Mouse (Mus musculus) embryonic facial prominence, embryonic 10.5 days (tissue): ENCODE results near the gene Clvs2. TPM values are rescaled to one million over a fixed set of nuclear protein-coding genes. Genes with fewer than 3 reads are reported as not detected.
A peak's percentile ranks its signal among the peaks of the same experiment; 100 is the strongest.

Experiments used
- DNase-seq: peaks from one replicate; pipeline ENCODE4 v3.0.0-alpha.2; 2017; ENCODE audit warnings: low spot score
- H3K27ac ChIP-seq: fragments of 300-500 bp; sonication (generic); replicated peaks from 2 replicates; pipeline ENCODE4 v1.5.1; 2016; ENCODE audit warnings: mild to moderate bottlenecking
- H3K27me3 ChIP-seq: fragments of 300-500 bp; sonication (generic); replicated peaks from 2 replicates; pipeline ENCODE4 v1.6.1; 2016; ENCODE audit warnings: low read depth, mild to moderate bottlenecking; ENCODE audit not compliant: poor library complexity, severe bottlenecking
- H3K36me3 ChIP-seq: fragments of 300-500 bp; sonication (generic); replicated peaks from 2 replicates; pipeline ENCODE4 v1.6.1; 2016; ENCODE audit warnings: mild to moderate bottlenecking, moderate library complexity
- H3K4me1 ChIP-seq: fragments of 300-500 bp; sonication (generic); 2 replicates; pipeline ENCODE4 v1.6.1; 2016
- H3K4me3 ChIP-seq: fragments of 300-500 bp; sonication (generic); 2 replicates; pipeline ENCODE4 v1.5.1; 2016; ENCODE audit warnings: mild to moderate bottlenecking, moderate library complexity
- H3K9me3 ChIP-seq: fragments of 300-500 bp; sonication (generic); 2 replicates; pipeline ENCODE4 v1.6.1; 2016; ENCODE audit warnings: mild to moderate bottlenecking
- WGBS: fragments of 180-500 bp; shearing (Covaris S2); methylation state at CpG from one replicate; pipeline ENCODE4 v1.1.7; 2016; 5-methylcytosine and 5-hydroxymethylcytosine counted together
- polyA plus RNA-seq: library from polyadenylated mRNA; unstranded; fragments of >200 nt; fragmentation: Nextera tagmentation; extraction: Ambion mirVana; gene quantifications from 2 replicates; pipeline ENCODE4 v1.2.1, GENCODE M21; 2016

Clvs2 gene
- polyA plus RNA-seq = 0.31 and 0.46 TPM in 2 replicates

DNA sequence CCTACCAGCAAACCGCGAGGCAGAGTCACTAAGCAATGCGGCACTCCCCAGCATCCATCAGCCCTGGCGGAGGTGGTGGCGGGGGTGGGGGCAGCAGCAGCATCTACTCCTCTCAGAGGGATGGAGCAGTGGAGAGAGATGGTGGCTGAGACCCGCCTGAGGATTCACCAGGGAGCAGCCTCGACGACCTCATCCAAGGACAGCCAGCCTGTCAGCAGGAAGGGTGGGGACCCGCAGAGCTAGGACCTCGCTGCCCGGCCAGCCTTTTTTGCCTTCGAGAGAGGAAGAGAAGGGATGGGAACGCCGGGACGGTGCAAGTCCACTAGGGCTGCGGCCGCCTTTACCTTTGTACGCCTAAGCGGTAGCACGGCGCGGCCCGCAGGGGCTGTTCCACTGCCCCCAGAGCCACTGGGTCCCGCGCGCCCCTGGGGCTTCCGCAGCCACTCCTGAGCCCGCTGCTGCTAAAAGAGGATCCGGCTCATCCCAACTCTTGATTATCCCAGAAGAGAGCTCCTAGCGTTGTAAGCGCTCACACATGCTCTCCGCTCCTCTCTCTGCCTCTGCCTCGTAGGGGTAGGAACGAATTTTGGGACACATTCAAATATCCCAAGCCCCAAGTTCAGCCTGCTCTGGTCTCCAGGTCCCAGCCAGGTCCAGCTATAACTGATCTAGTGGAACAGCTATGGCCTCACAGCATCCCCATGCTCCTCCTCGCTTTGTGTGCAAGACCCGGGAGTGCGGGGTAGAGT, at the start of gene Clvs2:
Gene Clvs2 (minus strand): TSS at position 639 of the 749 bp plus-strand sequence.
- DNase-seq = peak; percentile 57
- H3K27me3 ChIP-seq = peaks cover 26% of the 10 kb centered on the region
- peak within 1 kb of the TSS; percentile 73 for H3K27ac ChIP-seq
- no peaks in the 10 kb centered on the region for H3K36me3 ChIP-seq
- peak within 1 kb of the TSS; percentile 62 for H3K4me3 ChIP-seq
- H3K4me1 ChIP-seq = peaks cover 9% of the 10 kb centered on the region; the same call in 1 of the 2 replicates
- 2% methylated on average over 37 of the region's 37 CpGs for WGBS
- H3K9me3 ChIP-seq = no peaks in the 10 kb centered on the region

DNA sequence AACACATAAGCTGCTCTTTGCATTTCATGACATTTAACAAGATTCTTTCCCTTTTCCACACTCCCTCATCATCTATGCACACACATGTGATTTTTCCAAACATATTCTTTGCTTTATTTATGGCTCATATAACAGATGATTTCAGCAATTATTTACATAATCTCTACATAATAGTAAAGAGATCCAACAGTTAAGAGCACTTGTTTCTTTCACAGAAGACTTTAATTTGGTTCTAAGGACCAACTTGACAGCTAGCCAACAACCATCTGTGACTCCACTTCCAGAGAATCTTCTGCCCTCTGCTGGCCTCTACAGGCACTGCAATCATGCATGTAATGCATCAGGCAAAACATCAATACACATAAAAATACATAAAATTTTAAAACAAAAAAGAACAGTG, 28.6 kb upstream of the Clvs2 start:
- Histone ChIP-seq H3K36me3 (no peaks in the 10 kb centered on the region), H3K9me3 (no peaks in the 10 kb centered on the region), H3K4me1 (no peaks in the 10 kb centered on the region), H3K27me3 (no peaks in the 10 kb centered on the region), H3K4me3 (no peak overlapping the region), H3K27ac (no peak overlapping the region)
- DNase-seq = peak; percentile 39

DNA sequence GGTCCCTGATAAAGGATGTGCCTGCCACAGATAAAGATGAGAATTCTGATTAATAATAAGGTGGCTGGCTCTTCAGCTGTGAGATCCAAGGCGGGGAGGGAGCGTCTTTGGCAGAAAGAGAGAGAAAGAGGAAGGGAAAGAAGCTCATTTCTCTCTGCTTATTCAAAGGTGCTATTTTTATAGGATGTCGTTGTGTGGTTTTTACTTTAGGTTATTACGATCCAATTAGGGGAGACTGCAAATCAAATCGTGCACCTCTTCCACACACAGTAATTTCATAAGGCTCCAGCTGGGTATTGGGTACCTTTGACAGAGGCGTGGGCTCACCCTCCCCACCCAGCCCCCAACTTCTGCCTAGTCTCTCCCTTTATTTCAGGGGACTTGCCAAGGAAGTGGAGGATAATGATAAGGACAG, 985 bp downstream of the Clvs2 start:
- no peak for DNase-seq
- Histone ChIP-seq H3K36me3 (no peaks in the 10 kb centered on the region), H3K27me3 (peaks cover 26% of the 10 kb centered on the region), H3K9me3 (no peaks in the 10 kb centered on the region), H3K4me3 (peak overlapping the region; percentile 62), H3K27ac (no peak overlapping the region), H3K4me1 (peaks cover 9% of the 10 kb centered on the region; the same call in 1 of the 2 replicates)
- WGBS = 18% methylated on average over 6 of the region's 6 CpGs

DNA sequence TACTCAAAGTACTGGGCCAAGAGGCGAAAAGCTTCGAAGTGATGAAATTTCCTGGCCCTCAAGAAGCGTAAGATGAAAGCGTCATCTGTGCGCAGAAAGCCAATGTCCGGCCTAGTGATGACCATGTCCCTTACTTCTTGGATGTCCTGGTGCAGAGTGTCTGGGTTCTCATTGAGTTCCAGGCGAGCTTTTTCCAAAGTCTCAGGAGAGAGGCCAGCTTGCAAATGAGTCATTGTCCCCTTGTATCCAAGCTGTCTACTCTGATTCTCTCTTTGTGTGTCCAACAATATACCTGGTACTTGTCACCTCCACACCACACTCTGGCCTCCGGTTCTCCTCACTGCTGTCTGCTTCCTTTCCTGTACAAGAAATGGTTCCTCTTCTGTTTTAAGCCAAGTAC, 1.9 kb downstream of the Clvs2 start:
- peaks cover 9% of the 10 kb centered on the region; the same call in 1 of the 2 replicates for H3K4me1 ChIP-seq
- no peaks in the 10 kb centered on the region for H3K36me3 ChIP-seq
- DNase-seq = no peak
- peaks cover 26% of the 10 kb centered on the region for H3K27me3 ChIP-seq
- no peak overlapping the region for H3K27ac ChIP-seq
- H3K4me3 ChIP-seq = no peak overlapping the region
- 91% methylated on average over 8 of the region's 8 CpGs for WGBS
- H3K9me3 ChIP-seq = no peaks in the 10 kb centered on the region

DNA sequence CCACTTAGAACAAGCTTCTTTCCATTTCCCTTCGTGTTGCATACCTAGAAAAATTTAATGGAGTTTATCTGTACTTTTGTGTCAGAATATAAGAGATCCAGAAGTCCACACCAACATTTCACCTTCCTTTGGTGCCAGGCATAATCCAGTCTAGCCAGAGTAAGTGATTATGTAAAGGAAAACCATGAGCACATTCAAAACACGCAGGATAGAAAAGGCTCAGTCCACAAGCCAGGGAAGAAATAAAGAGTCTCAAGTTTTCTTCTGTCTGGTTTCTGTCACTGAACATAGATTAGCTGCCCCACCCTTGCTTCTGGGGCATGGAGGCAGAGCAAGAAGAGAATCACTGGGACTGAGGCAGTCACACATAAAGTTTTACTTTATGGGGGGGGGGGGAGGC, 8.4 kb downstream of the Clvs2 start:
- Histone ChIP-seq H3K27ac (no peak overlapping the region), H3K9me3 (no peaks in the 10 kb centered on the region), H3K27me3 (no peaks in the 10 kb centered on the region), H3K36me3 (no peaks in the 10 kb centered on the region), H3K4me3 (no peak overlapping the region), H3K4me1 (no peaks in the 10 kb centered on the region)
- WGBS = 73% methylated on average over 2 of the region's 2 CpGs
- DNase-seq = no peak

DNA sequence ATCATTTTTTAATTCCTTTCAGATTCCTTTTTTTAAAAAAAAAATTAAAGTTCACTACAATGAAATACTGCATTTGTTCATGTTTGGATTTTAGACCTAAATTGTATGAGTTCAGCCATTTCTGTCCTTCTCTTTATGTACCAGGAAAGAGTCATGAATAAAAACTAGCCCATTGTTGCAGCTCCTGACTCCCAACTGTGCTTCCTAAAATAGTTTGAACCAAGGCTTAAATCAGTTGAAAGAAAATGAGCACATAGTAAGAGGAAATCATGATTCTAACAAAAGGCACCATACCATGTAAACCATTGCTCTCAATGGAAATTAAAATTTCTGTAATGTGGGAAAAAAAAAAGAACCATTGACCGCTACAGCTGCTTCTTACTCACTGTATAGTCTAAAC, 11.4 kb downstream of the Clvs2 start:
- DNase-seq = no peak
- no peak overlapping the region for H3K4me3 ChIP-seq
- H3K9me3 ChIP-seq = no peaks in the 10 kb centered on the region
- no peak overlapping the region for H3K27ac ChIP-seq
- no peaks in the 10 kb centered on the region for H3K4me1 ChIP-seq
- no peaks in the 10 kb centered on the region for H3K27me3 ChIP-seq
- no peaks in the 10 kb centered on the region for H3K36me3 ChIP-seq
- 95% methylated on average over 1 of the region's 1 CpGs for WGBS

DNA sequence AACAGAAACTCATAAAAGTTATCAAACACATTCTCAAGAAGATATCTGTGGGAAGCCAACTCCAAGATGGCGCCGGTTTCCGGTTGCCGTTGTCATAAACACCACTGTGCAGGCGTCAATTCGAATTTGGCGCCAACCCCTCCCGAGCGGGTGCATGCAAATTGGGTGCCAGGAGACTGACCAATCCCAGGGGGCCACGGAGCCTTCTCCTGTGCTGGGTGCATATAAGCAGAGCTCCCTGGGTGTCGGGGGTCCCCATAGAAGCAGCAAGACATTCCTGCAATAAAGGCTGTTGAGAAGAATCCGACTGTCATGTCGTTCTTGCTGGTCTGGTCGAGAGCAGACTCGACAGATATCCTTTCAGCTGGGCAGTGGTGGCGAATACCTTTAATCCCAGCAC, 31.8 kb downstream of the Clvs2 start:
- no peak for DNase-seq
- Histone ChIP-seq H3K27me3 (no peaks in the 10 kb centered on the region), H3K27ac (no peak overlapping the region), H3K4me3 (no peak overlapping the region), H3K9me3 (no peaks in the 10 kb centered on the region), H3K4me1 (no peaks in the 10 kb centered on the region), H3K36me3 (no peaks in the 10 kb centered on the region)
- 95% methylated on average over 16 of the region's 16 CpGs for WGBS

DNA sequence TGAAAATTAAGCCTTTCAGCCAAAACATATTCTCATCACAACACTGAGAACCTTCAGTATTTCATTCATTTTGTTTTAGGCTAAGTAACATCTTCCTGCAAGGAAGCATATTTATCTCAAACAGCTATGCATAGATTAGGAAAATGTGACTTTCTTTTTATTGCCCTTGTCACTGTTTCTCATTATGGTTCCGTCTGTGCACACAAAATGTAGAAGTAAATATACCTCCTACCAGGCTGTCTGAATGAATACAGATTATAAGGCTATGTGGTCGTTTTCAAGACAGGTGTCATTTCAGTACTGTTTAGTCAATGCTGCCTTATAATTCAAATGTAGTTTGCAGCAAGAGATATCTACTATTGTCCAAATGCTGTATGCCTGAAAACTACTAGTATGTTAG, 35.8 kb downstream of the Clvs2 start:
- H3K36me3 ChIP-seq = no peaks in the 10 kb centered on the region
- no peaks in the 10 kb centered on the region for H3K27me3 ChIP-seq
- DNase-seq = no peak
- H3K9me3 ChIP-seq = no peaks in the 10 kb centered on the region
- no peaks in the 10 kb centered on the region for H3K4me1 ChIP-seq
- WGBS = 79% methylated on average over 2 of the region's 2 CpGs
- H3K27ac ChIP-seq = no peak overlapping the region
- H3K4me3 ChIP-seq = no peak overlapping the region

DNA sequence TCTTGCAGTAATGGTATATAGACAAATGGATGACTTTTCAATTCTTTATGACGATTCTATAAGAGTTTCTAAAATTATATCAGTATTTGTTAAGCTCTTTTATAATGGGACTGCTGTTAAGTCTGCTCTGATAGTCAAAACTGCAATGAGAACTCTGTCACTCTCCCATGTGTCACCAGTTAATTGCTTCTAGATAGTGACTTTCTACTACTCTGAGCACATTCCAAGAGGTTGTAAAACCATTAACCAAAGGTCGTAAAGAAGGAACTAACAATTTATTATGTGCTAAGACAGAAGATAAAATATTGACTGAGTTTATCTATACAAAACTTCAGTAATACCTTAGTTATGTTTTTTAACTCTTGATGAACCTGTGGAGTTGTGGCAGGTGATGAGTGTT, 37.5 kb downstream of the Clvs2 start:
- no peaks in the 10 kb centered on the region for H3K9me3 ChIP-seq
- H3K4me1 ChIP-seq = no peaks in the 10 kb centered on the region
- DNase-seq = no peak
- H3K4me3 ChIP-seq = no peak overlapping the region
- no peaks in the 10 kb centered on the region for H3K27me3 ChIP-seq
- no peaks in the 10 kb centered on the region for H3K36me3 ChIP-seq
- 77% methylated on average over 2 of the region's 2 CpGs for WGBS
- no peak overlapping the region for H3K27ac ChIP-seq

DNA sequence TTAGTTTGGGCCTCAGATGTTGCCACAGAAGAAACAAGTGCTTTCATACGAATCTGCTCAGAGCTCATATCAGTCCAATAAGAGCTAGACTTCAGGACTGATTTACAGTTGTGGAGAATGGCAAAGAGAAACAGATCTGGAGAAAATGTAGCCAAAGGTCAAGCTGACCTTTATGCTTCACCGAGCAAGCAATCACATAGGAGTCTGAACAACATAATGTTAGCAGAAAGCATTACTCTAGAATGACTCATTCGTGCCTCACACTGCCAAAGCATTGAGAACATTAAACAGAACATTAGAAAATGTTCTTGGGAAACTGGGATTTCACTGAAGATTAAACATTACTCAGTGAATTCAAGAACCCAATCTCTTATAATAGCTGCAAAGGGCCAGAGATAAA, 66.5 kb downstream of the Clvs2 start:
- H3K36me3 ChIP-seq = no peaks in the 10 kb centered on the region
- WGBS = 78% methylated on average over 3 of the region's 3 CpGs
- no peaks in the 10 kb centered on the region for H3K4me1 ChIP-seq
- no peak for DNase-seq
- H3K4me3 ChIP-seq = no peak overlapping the region
- no peaks in the 10 kb centered on the region for H3K9me3 ChIP-seq
- no peaks in the 10 kb centered on the region for H3K27me3 ChIP-seq
- H3K27ac ChIP-seq = no peak overlapping the region

DNA sequence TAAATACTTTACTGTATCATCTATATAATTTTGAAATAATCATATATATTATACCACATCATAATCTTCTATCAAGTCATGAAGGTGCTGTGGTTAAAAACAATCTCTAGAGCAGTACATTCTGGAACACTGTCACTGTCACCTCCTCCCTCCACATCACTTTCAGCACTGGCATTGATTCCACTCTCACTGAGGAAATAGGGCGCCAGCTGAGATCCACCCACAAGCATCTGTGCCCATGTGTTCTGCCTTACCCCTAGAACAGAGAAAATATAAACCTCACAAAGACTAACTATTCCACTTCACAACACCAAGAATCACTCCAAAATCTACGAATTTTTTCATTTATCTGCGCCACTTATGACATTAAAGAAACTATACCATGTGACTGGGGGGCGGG, 84.2 kb downstream of the Clvs2 start:
- 83% methylated on average over 4 of the region's 4 CpGs for WGBS
- no peaks in the 10 kb centered on the region for H3K36me3 ChIP-seq
- H3K4me3 ChIP-seq = no peak overlapping the region
- H3K4me1 ChIP-seq = no peaks in the 10 kb centered on the region
- H3K9me3 ChIP-seq = no peaks in the 10 kb centered on the region
- no peak for DNase-seq
- H3K27me3 ChIP-seq = no peaks in the 10 kb centered on the region
- no peak overlapping the region for H3K27ac ChIP-seq
